Mouse (Mus musculus) liver, adult 2 months (tissue): ENCODE data around the gene Tmem63c. TPM values are rescaled to one million over a fixed set of nuclear protein-coding genes. Genes with fewer than 3 reads are reported as not detected.

Experiments used
- DNase-seq: peaks from one replicate; pipeline ENCODE4 v3.0.0-alpha.2; 2011; ENCODE audit warnings: low read depth, low spot score; ENCODE audit errors: extremely low read depth
- H3K27ac ChIP-seq: fragments of 200-500 bp; replicated peaks from 2 replicates; pipeline ENCODE4 v1.5.1; 2012; ENCODE audit warnings: low read depth, mild to moderate bottlenecking, control low read depth, inconsistent platforms, low read length; ENCODE audit not compliant: insufficient read depth
- H3K27me3 ChIP-seq: fragments of 200-500 bp; 2 replicates; pipeline ENCODE4 v1.6.1; 2012; ENCODE audit warnings: mild to moderate bottlenecking, moderate library complexity, low read length, inconsistent platforms; ENCODE audit not compliant: control insufficient read depth, insufficient read depth
- H3K36me3 ChIP-seq: fragments of 200-500 bp; 2 replicates; pipeline ENCODE4 v1.6.1; 2012; ENCODE audit warnings: low read length, inconsistent platforms; ENCODE audit not compliant: control insufficient read depth, insufficient read depth
- H3K4me1 ChIP-seq: fragments of 200-500 bp; 2 replicates; pipeline ENCODE4 v1.6.1; 2011; ENCODE audit warnings: low read length; ENCODE audit not compliant: control insufficient read depth, insufficient read depth
- H3K4me3 ChIP-seq: fragments of 200-500 bp; 2 replicates; pipeline ENCODE4 v1.5.1; 2011; ENCODE audit warnings: low read depth, mild to moderate bottlenecking, control low read depth, low read length, moderate library complexity; ENCODE audit not compliant: insufficient read depth
- H3K79me2 ChIP-seq: fragments of 200-500 bp; 2 replicates; pipeline ENCODE4 v1.6.1; 2012; ENCODE audit warnings: inconsistent platforms, mild to moderate bottlenecking, low read length, moderate library complexity; ENCODE audit not compliant: control insufficient read depth, insufficient read depth
- H3K9ac ChIP-seq: fragments of 200-500 bp; 2 replicates; pipeline ENCODE4 v1.6.1; 2012; ENCODE audit warnings: low read depth, mild to moderate bottlenecking, control low read depth, inconsistent platforms, low read length
- CTCF ChIP-seq: fragments of 200-500 bp; IDR thresholded peaks from 2 replicates; pipeline ENCODE4 v1.5.1; 2011; ENCODE audit warnings: low read depth, low read length, control low read depth
- POLR2A ChIP-seq: fragments of 200-500 bp; IDR thresholded peaks from 2 replicates; pipeline ENCODE4 v1.6.1; 2011; ENCODE audit warnings: low read length, control low read depth; ENCODE audit not compliant: insufficient read depth; ENCODE audit errors: extremely low read depth
- WGBS: fragments of 180-500 bp; shearing (Covaris S2); methylation state at CpG from one replicate; pipeline ENCODE4 v1.1.7; 2018; 5-methylcytosine and 5-hydroxymethylcytosine counted together
- polyA plus RNA-seq: library from polyadenylated mRNA; depleted of rRNA; stranded (reverse); fragments of >200 nt; gene quantifications from 2 replicates; pipeline ENCODE4 v1.2.3, GENCODE M21; 2012
- total RNA-seq: library from RNA; depleted of rRNA; stranded (reverse); fragments of >200 nt; gene quantifications from 2 replicates; pipeline ENCODE4 v1.2.3, GENCODE M21; 2014

Tmem63c gene
- total and polyA plus RNA-seq, 2 experiments: not detected

- H3K4me1 ChIP-seq: no peaks in the 10 kb centered on the region
- no peak overlapping the region for H3K4me3 ChIP-seq
- no peak overlapping the region for H3K9ac ChIP-seq
- no peak for DNase-seq
- H3K36me3 ChIP-seq: no peaks in the 10 kb centered on the region
- no peak overlapping the region for H3K27ac ChIP-seq
- TF ChIP-seq CTCF (no peak), POLR2A (no peak)
- H3K27me3 ChIP-seq: peaks cover 16% of the 10 kb centered on the region
- 44% methylated on average over 16 of the region's 16 CpGs for WGBS
- no peaks in the 10 kb centered on the region for H3K79me2 ChIP-seq
These were observed 32.9 kb upstream of the Tmem63c start for GRCm38 (mm10) chr12:86988227-86988626.

- Histone ChIP-seq H3K4me1 (no peaks in the 10 kb centered on the region), H3K36me3 (no peaks in the 10 kb centered on the region), H3K27me3 (peaks cover 13% of the 10 kb centered on the region), H3K9ac (no peak overlapping the region), H3K27ac (no peak overlapping the region), H3K4me3 (no peak overlapping the region), H3K79me2 (no peaks in the 10 kb centered on the region)
- TF ChIP-seq POLR2A (no peak), CTCF (no peak)
- WGBS: 13% methylated on average over 15 of the region's 15 CpGs
- no peak for DNase-seq
These were observed 31.8 kb upstream of the Tmem63c start for GRCm38 (mm10) chr12:86989378-86989777.

- peaks cover 13% of the 10 kb centered on the region for H3K27me3 ChIP-seq
- no peaks in the 10 kb centered on the region for H3K4me1 ChIP-seq
- no peak for DNase-seq
- TF ChIP-seq CTCF: no peak
- no peak for TF ChIP-seq POLR2A
- H3K36me3 ChIP-seq: no peaks in the 10 kb centered on the region
- H3K79me2 ChIP-seq: no peaks in the 10 kb centered on the region
- H3K27ac ChIP-seq: no peak within 1 kb of the TSS
- 4% methylated on average over 54 of the region's 68 CpGs for WGBS
- no peak within 1 kb of the TSS for H3K4me3 ChIP-seq
- H3K9ac ChIP-seq: no peak within 1 kb of the TSS
These were observed 31.0 kb upstream of the Tmem63c start, which contains the start of gene Zdhhc22 for GRCm38 (mm10) chr12:86989890-86990754. TSS of gene Zdhhc22 (minus strand) at chr12:86990430.

- H3K9ac ChIP-seq: no peak overlapping the region
- no peaks in the 10 kb centered on the region for H3K4me1 ChIP-seq
- no peaks in the 10 kb centered on the region for H3K36me3 ChIP-seq
- no peaks in the 10 kb centered on the region for H3K79me2 ChIP-seq
- H3K4me3 ChIP-seq: no peak overlapping the region
- H3K27ac ChIP-seq: no peak overlapping the region
- DNase-seq: no peak
- TF ChIP-seq CTCF (no peak), POLR2A (no peak)
- 36% methylated on average over 2 of the region's 2 CpGs for WGBS
- peaks cover 13% of the 10 kb centered on the region for H3K27me3 ChIP-seq
These were observed 30.4 kb upstream of the Tmem63c start for GRCm38 (mm10) chr12:86990755-86991110.

GRCm38 (mm10) chr12:86994166-86994565, 27.0 kb upstream of the Tmem63c start:
- TF ChIP-seq CTCF: no peak
- TF ChIP-seq POLR2A: no peak
- 33% methylated on average over 4 of the region's 4 CpGs for WGBS
- no peak overlapping the region for H3K27ac ChIP-seq
- no peaks in the 10 kb centered on the region for H3K79me2 ChIP-seq
- no peak for DNase-seq
- no peak overlapping the region for H3K9ac ChIP-seq
- H3K4me1 ChIP-seq: no peaks in the 10 kb centered on the region
- no peak overlapping the region for H3K4me3 ChIP-seq
- no peaks in the 10 kb centered on the region for H3K36me3 ChIP-seq
- peaks cover 8% of the 10 kb centered on the region; the same call in 1 of the 2 replicates for H3K27me3 ChIP-seq

- Histone ChIP-seq H3K4me1 (no peaks in the 10 kb centered on the region), H3K9ac (no peak overlapping the region), H3K27ac (no peak overlapping the region), H3K79me2 (no peaks in the 10 kb centered on the region), H3K4me3 (no peak overlapping the region), H3K27me3 (peaks cover 6% of the 10 kb centered on the region; the same call in 1 of the 2 replicates), H3K36me3 (no peaks in the 10 kb centered on the region)
- 57% methylated on average over 3 of the region's 3 CpGs for WGBS
- no peak for DNase-seq
- TF ChIP-seq POLR2A: no peak
- no peak for TF ChIP-seq CTCF
These were observed 26.4 kb upstream of the Tmem63c start for GRCm38 (mm10) chr12:86994776-86995175.
